Mouse (Mus musculus) spleen, postnatal 10 days (tissue): ENCODE measurements around the gene Cracr2b.

Source experiments
- DNase-seq, 2 experiments: peaks; one replicate each; pipeline ENCODE4 v3.0.0; 2021 to 2022; ENCODE audit warnings: low spot score in 2 of 2

The Cracr2b gene

DNA sequence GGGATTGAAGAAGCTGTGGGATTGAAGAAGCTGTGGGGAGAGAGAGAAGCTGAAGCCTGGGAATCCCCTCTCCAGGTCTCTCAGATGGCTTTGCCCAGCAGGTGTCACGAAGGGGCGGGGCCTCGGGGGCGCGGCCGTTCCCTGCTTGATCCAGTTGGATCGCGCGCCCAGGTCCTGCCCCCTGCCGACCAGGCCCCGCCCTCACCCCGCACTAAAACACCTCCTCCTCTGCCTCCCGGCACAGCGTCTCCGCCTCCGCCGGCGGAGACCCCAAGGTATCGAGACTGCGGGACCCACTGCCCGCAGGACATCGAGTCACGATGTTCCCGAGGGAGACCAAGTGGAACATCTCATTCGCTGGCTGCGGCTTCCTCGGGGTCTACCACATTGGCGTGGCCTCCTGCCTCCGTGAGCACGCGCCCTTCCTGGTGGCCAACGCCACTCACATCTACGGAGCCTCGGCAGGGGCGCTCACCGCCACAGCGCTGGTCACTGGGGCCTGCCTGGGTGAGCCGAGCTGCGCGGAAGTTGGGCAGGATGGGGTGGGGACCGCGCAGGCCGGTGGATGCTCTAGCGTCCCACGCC lies 5.8 kb upstream of the Cracr2b start, which contains the start of gene Pnpla2:
TSS of gene Pnpla2 (plus strand) at position 232 of the 585 bp plus-strand sequence.
- DNase-seq = peak; percentile 90 to 98

DNA sequence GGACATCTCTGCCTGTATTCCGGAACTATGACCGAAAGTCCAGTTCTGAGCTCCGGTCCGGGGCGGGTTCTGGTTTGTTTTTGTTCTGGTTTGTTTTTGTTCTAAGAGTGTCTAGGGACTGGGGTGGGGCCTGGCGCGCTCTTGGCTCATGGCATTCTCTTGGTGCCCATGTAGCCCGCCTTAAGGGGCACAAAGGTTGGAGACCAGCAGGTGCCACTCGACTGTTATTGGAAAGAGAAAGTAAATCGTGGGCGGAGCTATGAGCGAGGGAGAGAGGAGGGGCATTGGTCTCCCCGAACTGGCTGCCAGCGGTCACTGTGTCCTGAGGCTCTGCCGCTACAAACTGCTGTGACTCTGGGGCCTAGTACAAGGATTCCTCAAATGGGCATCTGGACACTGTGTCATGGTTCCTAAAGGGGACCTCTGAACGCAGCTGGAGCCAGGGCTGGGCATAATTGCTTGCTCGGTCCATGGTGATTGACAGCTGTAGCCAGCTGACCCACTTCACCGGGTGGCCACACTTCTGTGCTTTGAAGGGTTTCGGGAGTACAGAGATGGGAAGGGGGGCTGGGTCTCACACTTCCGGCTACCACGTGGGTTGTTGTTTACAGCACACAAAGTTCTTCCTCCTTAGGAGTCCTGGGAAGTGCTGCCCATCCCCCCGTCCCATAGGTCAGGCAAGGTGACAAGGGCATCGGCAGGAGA lies 5.1 kb upstream of the Cracr2b start:
- DNase-seq = peak; percentile 73 to 79

- DNase-seq = peak in 1 of 2 experiments; percentile 15
Measured at GRCm38 (mm10) chr7:141456739-141457138, 4.2 kb upstream of the Cracr2b start.

DNA sequence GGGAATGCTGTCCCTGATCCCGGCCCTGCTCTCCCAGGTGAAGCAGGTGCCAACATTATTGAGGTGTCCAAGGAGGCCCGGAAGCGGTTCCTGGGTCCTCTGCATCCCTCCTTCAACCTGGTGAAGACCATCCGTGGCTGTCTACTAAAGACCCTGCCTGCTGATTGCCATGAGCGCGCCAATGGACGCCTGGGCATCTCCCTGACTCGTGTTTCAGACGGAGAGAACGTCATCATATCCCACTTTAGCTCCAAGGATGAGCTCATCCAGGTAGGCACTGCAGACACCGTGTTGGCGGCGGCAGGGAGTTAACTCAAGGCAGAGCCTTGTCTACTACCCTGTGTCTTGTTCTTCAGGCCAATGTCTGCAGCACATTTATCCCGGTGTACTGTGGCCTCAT lies 3.7 kb upstream of the Cracr2b start:
- no peak for DNase-seq

GRCm38 (mm10) chr7:141457986-141458660 lies 2.8 kb upstream of the Cracr2b start:
- peak; percentile 47 to 80 for DNase-seq

- peak in 1 of 2 experiments; percentile 20 for DNase-seq
Measured at GRCm38 (mm10) chr7:141458661-141459060, 2.2 kb upstream of the Cracr2b start.

- peak in 1 of 2 experiments; percentile 14 for DNase-seq
Measured at GRCm38 (mm10) chr7:141459301-141459711, 1.6 kb upstream of the Cracr2b start.

- no peak for DNase-seq
Measured at GRCm38 (mm10) chr7:141460001-141460390, 898 bp upstream of the Cracr2b start.

- peak in 1 of 2 experiments; percentile 16 for DNase-seq
Measured at GRCm38 (mm10) chr7:141461521-141462332, 833 bp downstream of the Cracr2b start.

DNA sequence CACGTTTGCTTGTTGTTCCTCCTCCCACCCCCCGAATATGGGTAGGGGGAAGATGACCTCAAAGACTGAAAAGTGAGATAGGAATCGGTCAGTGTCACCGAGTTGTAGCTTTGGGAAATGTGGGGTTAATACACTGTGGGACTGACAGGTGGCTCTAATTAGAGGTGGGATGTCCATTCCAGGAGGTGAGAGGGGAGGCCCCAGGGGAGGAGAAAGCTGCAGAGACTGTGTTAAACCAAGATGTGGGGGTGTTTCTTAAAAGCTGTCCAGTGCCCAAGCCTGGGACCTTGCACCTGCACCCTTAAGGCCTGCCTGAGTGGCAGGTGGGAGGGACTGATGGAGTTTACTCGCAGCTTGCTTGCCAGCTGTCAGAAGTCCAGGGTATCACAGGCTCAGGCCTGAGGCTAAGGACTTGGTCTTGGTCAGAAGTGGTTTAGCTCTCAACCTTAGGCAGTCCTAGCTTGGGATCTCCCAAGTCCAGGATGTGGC lies 1.5 kb downstream of the Cracr2b start:
- DNase-seq = no peak

GRCm38 (mm10) chr7:141463824-141464602 lies 3.1 kb downstream of the Cracr2b start:
- peak in 1 of 2 experiments; percentile 27 for DNase-seq

- DNase-seq = no peak
Measured at GRCm38 (mm10) chr7:141464603-141465201, 3.8 kb downstream of the Cracr2b start.

DNA sequence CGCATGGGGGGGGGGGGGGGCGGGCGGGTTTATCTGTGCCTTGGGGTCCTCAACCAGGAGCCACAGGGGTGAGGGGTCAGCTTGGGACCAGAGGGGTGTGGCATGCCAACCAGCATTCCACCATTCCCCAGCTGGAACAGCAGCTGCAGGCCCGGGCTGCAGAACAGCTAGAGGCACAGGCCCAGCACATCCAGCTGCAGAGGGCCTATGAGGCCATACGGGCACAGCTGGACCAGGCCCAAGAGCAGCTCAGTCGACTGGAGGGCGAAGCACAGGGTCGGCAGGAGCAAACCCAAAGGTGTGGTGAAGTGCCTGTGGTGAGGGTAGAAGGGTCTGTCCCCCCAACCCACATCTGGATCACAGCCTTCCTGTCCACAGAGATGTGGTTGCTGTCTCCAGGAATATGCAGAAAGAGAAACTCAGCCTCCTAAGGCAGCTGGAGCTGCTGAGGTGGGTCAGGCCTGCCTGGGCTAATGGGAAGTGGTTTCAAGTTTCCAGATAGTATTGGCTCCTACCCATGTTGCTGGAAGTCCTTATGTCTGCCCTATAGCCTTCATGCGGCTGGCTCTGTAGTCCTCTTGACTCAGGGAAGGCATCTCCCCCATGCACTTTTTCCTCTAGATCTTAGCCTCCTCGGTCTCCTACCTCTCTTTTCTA lies 4.6 kb downstream of the Cracr2b start:
- no peak for DNase-seq

DNA sequence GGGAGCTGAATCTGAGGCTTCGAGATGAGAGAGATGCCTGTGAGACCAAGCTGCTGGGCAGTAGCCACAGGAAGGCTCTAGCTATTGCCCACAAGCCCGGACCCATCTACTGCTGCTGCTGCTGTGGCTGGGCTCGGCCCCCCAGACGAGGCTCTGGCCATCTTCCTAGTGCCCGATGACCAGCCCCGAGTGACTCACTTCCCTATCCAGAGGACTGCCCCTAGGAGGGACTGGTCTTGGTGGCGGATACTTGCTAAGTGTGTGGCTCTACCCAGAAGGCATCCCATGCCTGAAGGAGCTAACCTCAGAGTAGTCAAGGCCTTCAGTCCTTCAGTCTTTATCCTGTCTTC lies 5.1 kb downstream of the Cracr2b start:
- DNase-seq = no peak

DNA sequence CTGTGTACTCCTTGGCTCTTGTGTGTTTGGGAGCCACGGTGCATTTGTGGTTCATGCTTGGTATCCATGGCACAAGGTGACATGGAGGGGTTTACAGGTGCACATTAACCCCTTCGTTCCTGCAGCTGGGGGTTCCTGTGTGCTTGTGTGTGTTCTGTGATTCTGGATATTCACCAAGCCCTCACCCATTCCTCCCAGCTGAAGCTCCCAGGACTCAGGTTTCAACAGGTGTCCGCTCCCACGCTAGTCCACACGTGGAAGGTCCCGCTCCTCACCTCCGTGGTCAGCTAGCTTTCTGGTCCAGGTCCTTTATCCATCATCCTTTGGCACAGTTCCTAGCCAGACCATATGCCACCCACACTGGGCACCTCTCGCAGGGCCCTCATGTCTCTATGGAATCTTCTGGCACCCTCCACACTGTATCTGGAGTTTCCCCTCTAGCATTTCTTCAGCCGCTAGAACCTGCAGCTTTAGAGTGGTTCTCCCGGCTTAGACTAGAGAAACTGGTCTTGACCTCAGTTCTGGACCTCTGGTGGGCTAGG lies 5.8 kb downstream of the Cracr2b start:
- no peak for DNase-seq

DNA sequence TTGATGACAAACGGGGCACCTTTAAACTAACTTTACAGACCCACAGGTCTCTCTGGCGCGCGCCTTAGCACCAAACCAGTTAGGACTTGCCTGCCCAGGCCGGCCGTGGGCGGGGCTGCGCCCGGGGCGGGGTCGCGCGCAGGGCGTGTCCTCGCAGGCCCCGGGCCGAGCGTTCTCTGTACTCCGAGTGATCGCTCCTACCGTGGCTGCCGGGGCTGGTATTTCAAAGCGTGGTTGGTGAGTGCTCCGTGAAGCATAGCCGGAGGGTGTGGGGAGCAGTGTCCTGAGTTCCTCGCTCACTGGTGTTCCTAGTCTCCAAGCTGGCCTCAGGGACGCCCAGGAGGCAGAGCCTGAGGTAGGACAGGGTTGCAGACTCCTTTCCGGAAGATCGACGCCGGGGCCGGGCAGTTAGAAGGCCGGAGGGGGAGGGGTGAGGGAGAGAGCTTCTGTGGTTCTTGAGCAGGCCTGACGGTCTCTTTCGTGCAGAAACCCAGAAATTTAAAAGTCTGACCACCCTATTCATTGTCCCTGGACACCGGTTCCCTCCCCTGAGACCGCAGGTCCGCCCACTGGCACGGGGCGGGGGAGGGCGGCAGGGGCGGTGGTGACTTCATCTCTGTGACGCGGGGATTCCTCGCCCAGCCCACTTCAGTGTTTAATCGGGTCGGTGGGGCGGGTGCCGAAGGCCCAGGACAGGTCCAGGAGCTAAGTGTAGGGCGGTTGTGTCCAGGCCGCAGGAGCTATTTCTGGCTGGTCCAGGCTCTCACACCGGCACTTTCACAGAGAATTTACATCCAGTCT lies 6.5 kb downstream of the Cracr2b start, which contains the start of gene Cd151:
TSS of gene Cd151 (plus strand) at position 163 of the 801 bp plus-strand sequence.
- peak; percentile 88 to 93 for DNase-seq

GRCm38 (mm10) chr7:141468164-141468521 lies 7.2 kb downstream of the Cracr2b start:
- DNase-seq = no peak

DNA sequence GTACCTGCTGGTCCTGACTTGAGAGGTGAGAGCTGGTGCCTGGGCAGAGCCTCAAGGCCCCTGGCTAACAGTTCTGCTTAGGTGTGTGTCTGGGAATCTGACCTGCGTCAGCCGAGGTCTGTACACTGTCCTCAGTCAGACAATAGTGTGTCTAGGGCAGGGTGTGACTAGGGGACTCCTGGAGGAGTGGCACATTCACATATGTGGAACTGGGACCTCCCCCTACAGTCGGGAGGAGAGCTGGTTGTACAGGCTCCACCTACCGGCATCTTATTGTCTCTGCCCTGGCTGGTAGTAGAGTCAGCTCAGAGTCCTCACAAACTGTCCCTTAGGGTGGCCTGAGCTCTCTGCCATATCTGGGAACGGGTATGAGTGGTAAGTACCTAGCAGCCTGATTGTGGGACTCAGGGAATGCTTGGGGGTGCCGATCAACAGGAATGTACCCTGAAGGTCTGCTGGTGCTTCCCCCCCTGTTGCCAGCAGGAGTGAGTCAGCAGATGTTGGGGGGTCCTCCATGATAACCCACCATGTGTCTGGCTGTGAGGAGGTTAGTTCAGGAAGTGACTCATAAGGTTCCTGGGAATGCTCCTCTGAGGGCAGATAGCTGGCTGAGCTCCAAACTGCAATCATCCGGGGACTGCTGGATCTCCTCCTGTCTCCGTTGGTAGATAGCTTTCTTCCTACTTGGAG lies 7.8 kb downstream of the Cracr2b start:
- peak in 1 of 2 experiments; percentile 71 for DNase-seq
